Mouse (Mus musculus): Measurements from ENCODE around the gene Mia. TPM values are rescaled to one million over a fixed set of nuclear protein-coding genes. Genes with fewer than 3 reads are reported as not detected.

Gene Mia
- total and polyA plus RNA-seq, 3 experiments, result 0.44 to 2.0 (median 1.1) TPM

DNA sequence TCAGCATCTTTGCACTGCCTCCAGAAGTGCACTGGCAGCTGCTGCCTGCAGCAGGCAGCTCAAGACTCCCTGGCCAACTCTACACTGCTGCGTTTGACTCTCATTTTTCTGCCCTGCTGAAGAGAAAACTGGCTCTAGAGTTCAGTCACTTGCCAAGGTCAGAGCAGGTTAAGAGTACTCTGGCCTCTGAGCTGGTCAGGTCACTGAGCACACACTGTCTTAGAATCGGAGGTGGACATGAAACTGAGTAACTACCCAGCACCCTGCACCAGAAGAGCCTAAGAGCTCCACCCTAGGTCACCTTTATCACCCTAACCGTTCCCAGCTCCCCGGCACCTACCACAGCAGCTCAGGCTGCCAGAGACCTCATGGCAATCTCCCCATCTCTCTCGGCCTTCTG is 5.0 kb upstream of the Mia start:
- Histone ChIP-seq H3K27me3 (replicated peaks) (no peaks in the 10 kb centered on the region), H3K4me3 (replicated peaks in 1 of 3; ENCODE audit: low read depth in 2 of 3, low read length in 2 of 3, poor library complexity in 1 of 3) (no peak overlapping the region), H3K9me3 (replicated peaks; ENCODE audit: low read length) (peaks cover 9% of the 10 kb centered on the region), H3K27ac (ENCODE audit: insufficient read depth, low read depth) (no peak overlapping the region), H3K4me2 (ENCODE audit: insufficient read depth, low read depth, poor library complexity, severe bottlenecking) (no peak overlapping the region), H3K4me1 (ENCODE audit: control insufficient read depth in 1 of 2, insufficient read depth in 2 of 2) (peaks cover 0 to 11% of the 10 kb centered on the region in 2 experiments; a peak in 2 of 4 replicates), H3K79me2 (replicated peaks; ENCODE audit: control insufficient read depth, extremely low read depth, insufficient read depth, poor library complexity, severe bottlenecking) (peaks cover 10% of the 10 kb centered on the region; the same call in 1 of the 2 replicates), H3K9ac (ENCODE audit: insufficient read depth, low read depth) (no peak overlapping the region), H3K36me3 (replicated peaks in 1 of 2; ENCODE audit: control insufficient read depth in 1 of 2, insufficient read depth in 1 of 2, low read length in 1 of 2) (peaks cover 63 to 87% of the 10 kb centered on the region in 2 experiments)
- in situ Hi-C loops (cut with MboI; ENCODE audit: low pct_ligation_motif_present, low pct_unique_long_range_greater_than_20kb, low sequenced_read_pairs), result no loop called here
- TF ChIP-seq ZC3H11A (IDR thresholded peaks at IDR 0.05; ENCODE audit: low read depth, low read length) (no peak), IRF4 (IDR thresholded peaks at IDR 0.05; ENCODE audit: low read depth, low read length) (no peak), E2F4 (IDR thresholded peaks at IDR 0.05; ENCODE audit: insufficient replicate concordance, low read depth, low read length) (no peak), POLR2AphosphoS2 (IDR thresholded peaks at IDR 0.05; ENCODE audit: low read depth, low read length) (no peak), USF1 (IDR thresholded peaks at IDR 0.05; ENCODE audit: low read depth, low read length) (no peak), CTCF (conservative IDR thresholded peaks at IDR 0.05 in 1 of 2, IDR thresholded peaks at IDR 0.05 in 1 of 2; ENCODE audit: low read depth in 2 of 2, low read length in 2 of 2) (no peak), RAD21 (IDR thresholded peaks at IDR 0.05; ENCODE audit: low read depth, low read length) (no peak)
- no peak for DNase-seq (ENCODE audit: extremely low read depth)
- dilution Hi-C loops (cut with MboI; ENCODE audit: extremely low pct_ligation_motif_present, extremely low pct_unique_long_range_greater_than_20kb, low sequenced_read_pairs), result no loop called here

DNA sequence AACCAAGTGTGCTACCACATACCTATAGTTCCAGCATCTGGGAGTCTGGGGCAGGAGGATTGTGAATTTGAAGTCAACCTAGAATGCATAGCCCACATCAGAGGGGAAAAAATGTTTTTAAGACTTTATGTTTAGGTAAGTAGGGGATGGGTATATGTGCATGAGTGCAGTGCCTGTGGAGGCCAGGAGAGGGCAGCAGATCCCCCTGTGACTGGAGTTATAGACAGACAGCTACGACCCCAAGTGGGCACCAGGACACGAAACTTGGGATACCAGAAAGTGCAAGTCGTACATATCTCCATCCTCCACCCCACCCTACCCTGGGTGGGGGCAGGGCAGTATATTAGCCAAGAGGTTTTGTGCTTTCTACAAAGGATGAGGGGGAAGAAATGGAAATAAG is 4.0 kb upstream of the Mia start:
- Histone ChIP-seq H3K4me2 (ENCODE audit: insufficient read depth, low read depth, poor library complexity, severe bottlenecking) (no peak overlapping the region), H3K4me1 (ENCODE audit: control insufficient read depth in 1 of 2, insufficient read depth in 2 of 2) (peaks cover 3 to 18% of the 10 kb centered on the region in 2 experiments; a peak in 3 of 4 replicates), H3K9me3 (replicated peaks; ENCODE audit: low read length) (peaks cover 5% of the 10 kb centered on the region), H3K27me3 (replicated peaks) (no peaks in the 10 kb centered on the region), H3K79me2 (replicated peaks; ENCODE audit: control insufficient read depth, extremely low read depth, insufficient read depth, poor library complexity, severe bottlenecking) (peaks cover 3% of the 10 kb centered on the region; the same call in 1 of the 2 replicates), H3K27ac (ENCODE audit: insufficient read depth, low read depth) (no peak overlapping the region), H3K4me3 (replicated peaks in 1 of 3; ENCODE audit: low read depth in 2 of 3, low read length in 2 of 3, poor library complexity in 1 of 3) (no peak overlapping the region), H3K36me3 (replicated peaks in 1 of 2; ENCODE audit: control insufficient read depth in 1 of 2, insufficient read depth in 1 of 2, low read length in 1 of 2) (peaks cover 53 to 80% of the 10 kb centered on the region in 2 experiments), H3K9ac (ENCODE audit: insufficient read depth, low read depth) (no peak overlapping the region)
- dilution Hi-C loops (cut with MboI; ENCODE audit: extremely low pct_ligation_motif_present, extremely low pct_unique_long_range_greater_than_20kb, low sequenced_read_pairs), result no loop called here
- in situ Hi-C loops (cut with MboI; ENCODE audit: low pct_ligation_motif_present, low pct_unique_long_range_greater_than_20kb, low sequenced_read_pairs), result no loop called here
- TF ChIP-seq POLR2AphosphoS2 (IDR thresholded peaks at IDR 0.05; ENCODE audit: low read depth, low read length) (peak; percentile 67; the same call in 1 of the 2 replicates), CTCF (conservative IDR thresholded peaks at IDR 0.05 in 1 of 2, IDR thresholded peaks at IDR 0.05 in 1 of 2; ENCODE audit: low read depth in 2 of 2, low read length in 2 of 2) (peak; percentile 68 to 91), SMC3 (IDR thresholded peaks at IDR 0.05; ENCODE audit: low read depth, low read length) (peak; percentile 69), RAD21 (IDR thresholded peaks at IDR 0.05; ENCODE audit: low read depth, low read length) (peak; percentile 58), ZNF384 (IDR thresholded peaks at IDR 0.05; ENCODE audit: low read depth, low read length) (no peak), EP300 (IDR thresholded peaks at IDR 0.05; ENCODE audit: low read length) (no peak), HCFC1 (IDR thresholded peaks at IDR 0.05; ENCODE audit: low read depth, low read length) (no peak), CHD2 (IDR thresholded peaks at IDR 0.05; ENCODE audit: low read length) (0 out of 2 replicates have a peak, but pooled peaks have one; percentile 15)
- peak; percentile 62 for DNase-seq (ENCODE audit: extremely low read depth)

DNA sequence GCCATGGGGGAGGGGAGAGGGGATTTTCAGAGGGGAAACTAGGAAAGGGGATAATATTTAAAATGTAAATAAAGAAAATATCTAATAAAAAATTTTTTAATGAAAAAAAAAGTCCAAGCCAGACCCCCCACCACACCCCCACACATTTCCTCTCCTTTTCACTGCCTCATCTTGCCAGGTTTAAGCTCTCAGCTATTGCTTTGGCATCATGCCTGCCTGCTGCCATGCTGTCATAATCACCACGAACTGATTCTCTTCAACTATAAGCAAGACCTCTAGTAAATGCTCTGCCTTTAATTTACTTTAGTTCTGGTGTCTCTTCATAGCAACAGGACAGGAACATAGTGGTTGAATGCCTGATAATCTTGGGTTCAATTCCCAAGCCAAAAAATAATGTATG is 1.5 kb upstream of the Mia start:
- H3K36me3 ChIP-seq (replicated peaks in 1 of 2; ENCODE audit: control insufficient read depth in 1 of 2, insufficient read depth in 1 of 2, low read length in 1 of 2), result peaks cover 33 to 55% of the 10 kb centered on the region in 2 experiments
- H3K79me2 ChIP-seq (replicated peaks; ENCODE audit: control insufficient read depth, extremely low read depth, insufficient read depth, poor library complexity, severe bottlenecking), result peaks cover 9% of the 10 kb centered on the region; the same call in 1 of the 2 replicates
- H3K9me3 ChIP-seq (replicated peaks; ENCODE audit: low read length), result peaks cover 2% of the 10 kb centered on the region
- no peak overlapping the region for H3K9ac ChIP-seq (ENCODE audit: insufficient read depth, low read depth)
- in situ Hi-C loops (cut with MboI; ENCODE audit: low pct_ligation_motif_present, low pct_unique_long_range_greater_than_20kb, low sequenced_read_pairs), result no loop called here
- no peak overlapping the region for H3K4me3 ChIP-seq (replicated peaks in 1 of 3; ENCODE audit: low read depth in 2 of 3, low read length in 2 of 3, poor library complexity in 1 of 3)
- no peaks in the 10 kb centered on the region for H3K27me3 ChIP-seq (replicated peaks)
- TF ChIP-seq NELFE (IDR thresholded peaks at IDR 0.05; ENCODE audit: low read depth, low read length), result no peak
- no peak for TF ChIP-seq KAT2A (IDR thresholded peaks at IDR 0.05; ENCODE audit: insufficient replicate concordance, low read length)
- TF ChIP-seq SIN3A (IDR thresholded peaks at IDR 0.05; ENCODE audit: low read length), result no peak
- TF ChIP-seq ELF1 (IDR thresholded peaks at IDR 0.05; ENCODE audit: low read depth, low read length), result no peak
- no peak for TF ChIP-seq ZKSCAN1 (IDR thresholded peaks at IDR 0.05; ENCODE audit: borderline replicate concordance, low read depth, low read length)
- TF ChIP-seq CHD2 (IDR thresholded peaks at IDR 0.05; ENCODE audit: low read length), result no peak
- TF ChIP-seq POLR2A (IDR thresholded peaks at IDR 0.05; ENCODE audit: low read depth, low read length), result no peak
- no peak for TF ChIP-seq USF2 (conservative IDR thresholded peaks at IDR 0.05; ENCODE audit: low read depth, low read length)
- no peak for TF ChIP-seq USF1 (IDR thresholded peaks at IDR 0.05; ENCODE audit: low read depth, low read length)
- no peak for TF ChIP-seq ZNF384 (IDR thresholded peaks at IDR 0.05; ENCODE audit: low read depth, low read length)
- TF ChIP-seq E2F4 (IDR thresholded peaks at IDR 0.05; ENCODE audit: insufficient replicate concordance, low read depth, low read length), result no peak
- DNase-seq (ENCODE audit: extremely low read depth), result no peak
- no peak overlapping the region for H3K4me2 ChIP-seq (ENCODE audit: insufficient read depth, low read depth, poor library complexity, severe bottlenecking)
- no peak overlapping the region for H3K27ac ChIP-seq (ENCODE audit: insufficient read depth, low read depth)
- H3K4me1 ChIP-seq (ENCODE audit: control insufficient read depth in 1 of 2, insufficient read depth in 2 of 2), result peaks cover 3 to 23% of the 10 kb centered on the region in 2 experiments; a peak in 3 of 4 replicates
- dilution Hi-C loops (cut with MboI; ENCODE audit: extremely low pct_ligation_motif_present, extremely low pct_unique_long_range_greater_than_20kb, low sequenced_read_pairs), result no loop called here
